Mouse (Mus musculus): ENCODE measurements around the gene Pate2.

- TF ChIP-seq CTCF (IDR thresholded peaks at IDR 0.05; ENCODE audit: low read depth, low read length) (no peak), POLR2A (IDR thresholded peaks at IDR 0.05; ENCODE audit: borderline replicate concordance, low read depth, low read length) (no peak)
Measured at GRCm38 (mm10) chr9:35556494-35557102, 13.5 kb upstream of the Pate2 start.

All from bone marrow macrophage, adult 2 months (primary cell).